Mouse (Mus musculus): Measurements from ENCODE around the gene Tmem255b.

The Tmem255b gene

GRCm38 (mm10) chr8:13492198-13492995, 57.4 kb downstream of the Tmem255b start:
- DNase-seq: no peak

- peak; percentile 36 for DNase-seq
Measured at GRCm38 (mm10) chr8:13493011-13493410, 58.0 kb downstream of the Tmem255b start.

GRCm38 (mm10) chr8:13493858-13494631, 59.1 kb downstream of the Tmem255b start, which contains the start of gene Gas6:
Gene Gas6, minus strand, starts transcription at chr8:13494490.
- DNase-seq: peak; percentile 70

- no peak for DNase-seq
Measured at GRCm38 (mm10) chr8:13501221-13501620, 66.2 kb downstream of the Tmem255b start.

GRCm38 (mm10) chr8:13503936-13504606, 69.1 kb downstream of the Tmem255b start:
- no peak for DNase-seq

- DNase-seq: no peak
Measured at GRCm38 (mm10) chr8:13504894-13505674, 70.1 kb downstream of the Tmem255b start.

GRCm38 (mm10) chr8:13506849-13507248, 71.9 kb downstream of the Tmem255b start:
- DNase-seq: peak; percentile 43

GRCm38 (mm10) chr8:13507284-13507937, 72.4 kb downstream of the Tmem255b start:
- no peak for DNase-seq

- no peak for DNase-seq
Measured at GRCm38 (mm10) chr8:13512016-13512415, 77.0 kb downstream of the Tmem255b start.

- DNase-seq: no peak
Measured at GRCm38 (mm10) chr8:13512677-13513076, 77.7 kb downstream of the Tmem255b start.

- no peak for DNase-seq
Measured at GRCm38 (mm10) chr8:13513556-13514370, 78.8 kb downstream of the Tmem255b start.

GRCm38 (mm10) chr8:13516011-13516442, 81.0 kb downstream of the Tmem255b start:
- DNase-seq: no peak

GRCm38 (mm10) chr8:13516728-13517127, 81.7 kb downstream of the Tmem255b start:
- DNase-seq: no peak

GRCm38 (mm10) chr8:13517284-13517781, 82.3 kb downstream of the Tmem255b start:
- no peak for DNase-seq

Data from right cerebral cortex, postnatal 14 days (tissue).